Mouse (Mus musculus): ENCODE data around the gene Nckipsd. TPM values are rescaled to one million over a fixed set of nuclear protein-coding genes. Genes with fewer than 3 reads are reported as not detected.
A peak's percentile ranks its signal among the peaks of the same experiment; 100 is the strongest.

The Nckipsd gene
- polyA plus RNA-seq, 1 experiment from 2014 or later: 13.0 TPM

GRCm38 (mm10) chr9:108782836-108783547, 25.2 kb upstream of the Nckipsd start:
- Histone ChIP-seq H3K4me3 (ENCODE audit: low read depth, low read length) (peak overlapping the region; percentile 88), H3K27me3 (ENCODE audit: control insufficient read depth, insufficient read depth, low read length) (no peaks in the 10 kb centered on the region), H3K4me1 (replicated peaks; ENCODE audit: control insufficient read depth, insufficient read depth, low read length) (peaks cover 6% of the 10 kb centered on the region; the same call in 1 of the 2 replicates), H3K9me3 (ENCODE audit: control insufficient read depth, low read length) (no peaks in the 10 kb centered on the region), H3K9ac (ENCODE audit: low read depth, low read length) (peak overlapping the region; percentile 45; the same call in 1 of the 2 replicates), H3K4me2 (replicated peaks; ENCODE audit: low read depth, low read length) (peak overlapping the region; percentile 50), H3K27ac (ENCODE audit: low read depth, low read length) (peak overlapping the region; percentile 98), H3K36me3 (ENCODE audit: control insufficient read depth, insufficient read depth, low read length) (no peaks in the 10 kb centered on the region)
- DNase-seq (ENCODE audit: low spot score) (peak; percentile 44), ATAC-seq (ENCODE audit: low FRiP score) (peak; percentile 34)
- 12% methylated on average over 9 of the region's 9 CpGs for WGBS

- H3K9me3 ChIP-seq (ENCODE audit: control insufficient read depth, low read length): no peaks in the 10 kb centered on the region
- H3K4me1 ChIP-seq (replicated peaks; ENCODE audit: control insufficient read depth, insufficient read depth, low read length): peaks cover 6% of the 10 kb centered on the region; the same call in 1 of the 2 replicates
- H3K4me3 ChIP-seq (ENCODE audit: low read depth, low read length): peak within 1 kb of the TSS; percentile 88
- ATAC-seq (ENCODE audit: low FRiP score) (peak; percentile 97), DNase-seq (ENCODE audit: low spot score) (peak; percentile 97)
- H3K36me3 ChIP-seq (ENCODE audit: control insufficient read depth, insufficient read depth, low read length): no peaks in the 10 kb centered on the region
- peak within 1 kb of the TSS; percentile 98 for H3K27ac ChIP-seq (ENCODE audit: low read depth, low read length)
- H3K4me2 ChIP-seq (replicated peaks; ENCODE audit: low read depth, low read length): peak within 1 kb of the TSS; percentile 64
- no peaks in the 10 kb centered on the region for H3K27me3 ChIP-seq (ENCODE audit: control insufficient read depth, insufficient read depth, low read length)
- WGBS: under 1% methylated on average over 54 of the region's 56 CpGs
- H3K9ac ChIP-seq (ENCODE audit: low read depth, low read length): peak within 1 kb of the TSS; percentile 95
These were observed 24.4 kb upstream of the Nckipsd start, which contains the start of gene Ip6k2 for GRCm38 (mm10) chr9:108783548-108784463. Ip6k2 (plus strand) TSS chr9:108783796.

DNA sequence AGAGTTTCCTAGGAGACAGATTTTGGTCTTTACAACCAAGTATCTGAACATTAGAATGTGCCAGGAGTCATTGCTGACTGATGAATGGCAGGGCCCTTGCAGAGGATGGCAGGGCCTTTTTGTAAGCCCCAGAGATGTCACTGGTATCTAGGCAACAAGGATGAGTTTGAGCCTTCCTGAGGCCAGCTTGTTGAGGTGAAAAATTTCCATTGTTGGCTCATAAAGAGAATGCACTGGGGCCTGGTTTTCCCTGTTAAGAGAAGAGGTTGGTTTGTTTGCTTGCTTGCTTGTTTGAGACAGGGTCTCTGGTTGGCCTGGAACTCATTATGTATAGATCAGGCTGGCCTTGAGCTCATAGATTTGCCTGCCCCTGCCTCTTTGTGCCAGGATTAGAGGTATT, 22.8 kb upstream of the Nckipsd start:
- Histone ChIP-seq H3K9me3 (ENCODE audit: control insufficient read depth, low read length) (no peaks in the 10 kb centered on the region), H3K9ac (ENCODE audit: low read depth, low read length) (peak overlapping the region; percentile 44; the same call in 1 of the 2 replicates), H3K27me3 (ENCODE audit: control insufficient read depth, insufficient read depth, low read length) (no peaks in the 10 kb centered on the region), H3K36me3 (ENCODE audit: control insufficient read depth, insufficient read depth, low read length) (no peaks in the 10 kb centered on the region), H3K4me1 (replicated peaks; ENCODE audit: control insufficient read depth, insufficient read depth, low read length) (peaks cover 6% of the 10 kb centered on the region; the same call in 1 of the 2 replicates), H3K4me3 (ENCODE audit: low read depth, low read length) (peak overlapping the region; percentile 88), H3K4me2 (replicated peaks; ENCODE audit: low read depth, low read length) (peak overlapping the region; percentile 64), H3K27ac (ENCODE audit: low read depth, low read length) (peak overlapping the region; percentile 98)
- ATAC-seq (ENCODE audit: low FRiP score) (no peak; the same call in 1 of the 2 replicates), DNase-seq (ENCODE audit: low spot score) (peak; percentile 60)

- 90% methylated on average over 1 of the region's 1 CpGs for WGBS
These were observed 21.7 kb upstream of the Nckipsd start for GRCm38 (mm10) chr9:108786494-108786893.

DNA sequence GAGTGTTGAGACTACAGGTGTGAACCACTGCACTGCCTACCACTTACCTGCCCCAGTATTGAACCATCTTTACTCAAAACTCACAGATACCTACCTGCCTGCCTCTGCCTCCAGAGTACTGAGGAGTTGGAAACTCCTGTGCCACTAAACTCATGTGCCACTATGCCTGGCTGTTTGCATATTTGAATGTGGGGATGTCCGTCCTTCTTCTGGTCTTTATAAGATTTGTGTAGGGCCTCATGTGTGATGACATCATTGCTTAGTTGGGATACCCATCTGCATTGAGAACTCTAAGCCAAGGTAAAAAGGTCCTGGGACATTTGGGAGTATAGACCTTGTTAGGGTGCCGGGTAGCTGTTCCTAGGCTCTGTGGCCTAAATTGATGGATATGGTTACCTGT, 21.1 kb upstream of the Nckipsd start:
- Histone ChIP-seq H3K4me3 (ENCODE audit: low read depth, low read length) (no peak overlapping the region), H3K9ac (ENCODE audit: low read depth, low read length) (no peak overlapping the region), H3K27me3 (ENCODE audit: control insufficient read depth, insufficient read depth, low read length) (no peaks in the 10 kb centered on the region), H3K4me1 (replicated peaks; ENCODE audit: control insufficient read depth, insufficient read depth, low read length) (peaks cover 6% of the 10 kb centered on the region; the same call in 1 of the 2 replicates), H3K4me2 (replicated peaks; ENCODE audit: low read depth, low read length) (no peak overlapping the region), H3K36me3 (ENCODE audit: control insufficient read depth, insufficient read depth, low read length) (no peaks in the 10 kb centered on the region), H3K27ac (ENCODE audit: low read depth, low read length) (no peak overlapping the region), H3K9me3 (ENCODE audit: control insufficient read depth, low read length) (no peaks in the 10 kb centered on the region)
- 90% methylated on average over 2 of the region's 2 CpGs for WGBS
- DNase-seq (ENCODE audit: low spot score) (no peak), ATAC-seq (ENCODE audit: low FRiP score) (no peak)

More at GRCm38 (mm10) chr9:108786494-108786893, 21.7 kb upstream of the Nckipsd start:
- Histone ChIP-seq H3K27ac (ENCODE audit: low read depth, low read length) (no peak overlapping the region), H3K9me3 (ENCODE audit: control insufficient read depth, low read length) (no peaks in the 10 kb centered on the region), H3K36me3 (ENCODE audit: control insufficient read depth, insufficient read depth, low read length) (no peaks in the 10 kb centered on the region), H3K4me3 (ENCODE audit: low read depth, low read length) (no peak overlapping the region), H3K4me2 (replicated peaks; ENCODE audit: low read depth, low read length) (no peak overlapping the region), H3K9ac (ENCODE audit: low read depth, low read length) (no peak overlapping the region), H3K27me3 (ENCODE audit: control insufficient read depth, insufficient read depth, low read length) (no peaks in the 10 kb centered on the region), H3K4me1 (replicated peaks; ENCODE audit: control insufficient read depth, insufficient read depth, low read length) (peaks cover 6% of the 10 kb centered on the region; the same call in 1 of the 2 replicates)
- ATAC-seq (ENCODE audit: low FRiP score): no peak
- DNase-seq (ENCODE audit: low spot score): no peak

GRCm38 (mm10) chr9:108788713-108789112, 19.5 kb upstream of the Nckipsd start:
- 82% methylated on average over 3 of the region's 3 CpGs for WGBS
- Histone ChIP-seq H3K4me3 (ENCODE audit: low read depth, low read length) (no peak overlapping the region), H3K9ac (ENCODE audit: low read depth, low read length) (no peak overlapping the region), H3K36me3 (ENCODE audit: control insufficient read depth, insufficient read depth, low read length) (no peaks in the 10 kb centered on the region), H3K4me2 (replicated peaks; ENCODE audit: low read depth, low read length) (no peak overlapping the region), H3K27ac (ENCODE audit: low read depth, low read length) (no peak overlapping the region), H3K27me3 (ENCODE audit: control insufficient read depth, insufficient read depth, low read length) (no peaks in the 10 kb centered on the region), H3K4me1 (replicated peaks; ENCODE audit: control insufficient read depth, insufficient read depth, low read length) (peaks cover 3% of the 10 kb centered on the region; the same call in 1 of the 2 replicates), H3K9me3 (ENCODE audit: control insufficient read depth, low read length) (no peaks in the 10 kb centered on the region)
- DNase-seq (ENCODE audit: low spot score): no peak
- no peak for ATAC-seq (ENCODE audit: low FRiP score)

GRCm38 (mm10) chr9:108792307-108792706, 15.9 kb upstream of the Nckipsd start:
- Histone ChIP-seq H3K27me3 (ENCODE audit: control insufficient read depth, insufficient read depth, low read length) (no peaks in the 10 kb centered on the region), H3K9ac (ENCODE audit: low read depth, low read length) (no peak overlapping the region), H3K27ac (ENCODE audit: low read depth, low read length) (no peak overlapping the region), H3K4me2 (replicated peaks; ENCODE audit: low read depth, low read length) (no peak overlapping the region), H3K9me3 (ENCODE audit: control insufficient read depth, low read length) (no peaks in the 10 kb centered on the region), H3K4me3 (ENCODE audit: low read depth, low read length) (no peak overlapping the region), H3K4me1 (replicated peaks; ENCODE audit: control insufficient read depth, insufficient read depth, low read length) (no peaks in the 10 kb centered on the region; the same call in 1 of the 2 replicates), H3K36me3 (ENCODE audit: control insufficient read depth, insufficient read depth, low read length) (0 out of 2 replicates have a peak, but pooled peaks cover 3% of the 10 kb centered on the region)
- DNase-seq (ENCODE audit: low spot score) (no peak), ATAC-seq (ENCODE audit: low FRiP score) (no peak)
- WGBS: 94% methylated on average over 1 of the region's 1 CpGs

DNA sequence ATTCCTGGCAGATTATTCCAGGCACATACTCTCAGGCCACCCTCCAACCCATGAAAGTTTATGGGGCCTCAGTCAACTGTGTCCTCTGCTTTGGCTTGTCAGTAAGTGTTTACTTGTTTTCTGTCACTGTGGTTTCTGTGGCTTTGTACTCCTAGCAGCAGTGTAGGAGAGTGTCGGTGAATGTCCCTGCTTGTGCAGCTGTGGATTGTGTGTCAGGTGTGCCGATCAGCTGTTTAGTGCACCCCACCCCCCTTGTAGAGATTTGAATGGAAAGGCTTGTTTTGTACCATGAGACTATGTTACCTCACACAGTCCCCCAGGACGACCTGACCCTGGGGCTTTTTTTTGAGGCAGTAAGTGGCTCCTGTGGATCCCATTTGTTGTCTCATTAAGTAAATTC, 15.4 kb upstream of the Nckipsd start:
- no peaks in the 10 kb centered on the region; the same call in 1 of the 2 replicates for H3K4me1 ChIP-seq (replicated peaks; ENCODE audit: control insufficient read depth, insufficient read depth, low read length)

More for the DNA sequence above, 15.4 kb upstream of the Nckipsd start:
- H3K27ac ChIP-seq (ENCODE audit: low read depth, low read length): no peak overlapping the region
- 66% methylated on average over 3 of the region's 3 CpGs for WGBS
- H3K9ac ChIP-seq (ENCODE audit: low read depth, low read length): no peak overlapping the region
- H3K4me3 ChIP-seq (ENCODE audit: low read depth, low read length): no peak overlapping the region
- DNase-seq (ENCODE audit: low spot score) (no peak), ATAC-seq (ENCODE audit: low FRiP score) (no peak)
- 0 out of 2 replicates have a peak, but pooled peaks cover 6% of the 10 kb centered on the region for H3K36me3 ChIP-seq (ENCODE audit: control insufficient read depth, insufficient read depth, low read length)
- no peaks in the 10 kb centered on the region for H3K9me3 ChIP-seq (ENCODE audit: control insufficient read depth, low read length)
- no peak overlapping the region for H3K4me2 ChIP-seq (replicated peaks; ENCODE audit: low read depth, low read length)
- no peaks in the 10 kb centered on the region for H3K27me3 ChIP-seq (ENCODE audit: control insufficient read depth, insufficient read depth, low read length)
